10 mouse cellular contexts compared by ENCODE assay signal in genomic region chr10:80821991-80822390, GRCm38 (mm10). TPM values are rescaled to one million over a fixed set of nuclear protein-coding genes. Genes with fewer than 3 reads are reported as not detected.
A peak's percentile ranks its signal among the peaks of the same experiment; 100 is the strongest.
DNase-seq lines count a peak whose midpoint lies in the region; ATAC-seq and TF ChIP-seq lines count a peak whose summit lies in the region.
"Had no signal": no experiment of that assay in that cellular context is flagged by ENCODE, and none has a peak within 500 bp of the region (broad histone marks: within the 10 kb centered on the region; RNA-seq: fewer than 3 reads in every experiment).

No protein-coding gene starts in this region.

- no peak for TF ChIP-seq POLR2A in spleen, adult 2 months (IDR thresholded peaks at IDR 0.05; ENCODE audit: low read depth, low read length)

- H3K4me3 ChIP-seq in forebrain, postnatal 0 days (ENCODE audit: low read depth, low read length): no peak overlapping the region
- no peak overlapping the region for H3K4me3 ChIP-seq in forebrain, embryonic 13.5 days
- H3K4me3 ChIP-seq in spleen, adult 2 months (ENCODE audit: extremely low read depth, insufficient read depth, insufficient read length): no peak overlapping the region
- H3K4me3 ChIP-seq in heart, embryonic 12.5 days: no peak overlapping the region
- H3K4me3 ChIP-seq: midbrain, embryonic 15.5 days had no signal

- no peak for ATAC-seq in forebrain, postnatal 0 days
- ATAC-seq in forebrain, embryonic 13.5 days: no peak
- no peak for ATAC-seq in heart, embryonic 12.5 days (ENCODE audit: insufficient number of reproducible peaks, low FRiP score)
- ATAC-seq: midbrain, embryonic 15.5 days had no signal

- H3K9ac ChIP-seq in forebrain, postnatal 0 days: no peak overlapping the region
- no peak overlapping the region for H3K9ac ChIP-seq in forebrain, embryonic 13.5 days
- H3K9ac ChIP-seq in heart, embryonic 12.5 days: no peak overlapping the region
- H3K9ac ChIP-seq: midbrain, embryonic 15.5 days had no signal

- intact Hi-C loops in left cerebral cortex, postnatal 10 days (cut with DNase I): loop anchor here (2.0 kb wide), 1 partner anchor 59 kb away; no protein-coding TSS in a partner anchor

- H3K4me2 ChIP-seq in forebrain, postnatal 0 days (ENCODE audit: low read depth): no peak overlapping the region
- H3K4me2 ChIP-seq in forebrain, embryonic 13.5 days: no peak overlapping the region
- H3K4me2 ChIP-seq in heart, embryonic 12.5 days: no peak overlapping the region
- H3K4me2 ChIP-seq: midbrain, embryonic 15.5 days had no signal

- no peaks in the 10 kb centered on the region for H3K27me3 ChIP-seq in forebrain, postnatal 0 days (ENCODE audit: insufficient read depth, low read length)
- H3K27me3 ChIP-seq in forebrain, embryonic 13.5 days: no peaks in the 10 kb centered on the region
- no peaks in the 10 kb centered on the region for H3K27me3 ChIP-seq in spleen, adult 2 months (ENCODE audit: control insufficient read depth, insufficient read depth, low read length)
- no peaks in the 10 kb centered on the region for H3K27me3 ChIP-seq in heart, embryonic 12.5 days (replicated peaks)
- H3K27me3 ChIP-seq: midbrain, embryonic 15.5 days had no signal

- H3K36me3 ChIP-seq in forebrain, postnatal 0 days (ENCODE audit: insufficient read depth): no peaks in the 10 kb centered on the region
- H3K36me3 ChIP-seq in forebrain, embryonic 13.5 days (ENCODE audit: poor library complexity, severe bottlenecking): no peaks in the 10 kb centered on the region
- H3K36me3 ChIP-seq in spleen, adult 2 months (ENCODE audit: control insufficient read depth, insufficient read depth, low read length): no peaks in the 10 kb centered on the region
- H3K36me3 ChIP-seq in heart, embryonic 12.5 days: no peaks in the 10 kb centered on the region
- H3K36me3 ChIP-seq: midbrain, embryonic 15.5 days had no signal

- peak; percentile 66 for TF ChIP-seq CTCF in forebrain, postnatal 0 days (IDR thresholded peaks at IDR 0.05; ENCODE audit: low read depth)
- peak; percentile 23; the same call in 1 of the 2 replicates for TF ChIP-seq CTCF in spleen, adult 2 months (IDR thresholded peaks at IDR 0.05; ENCODE audit: extremely low read depth, insufficient read depth, insufficient read length, insufficient replicate concordance)

- no peak for DNase-seq in forebrain, postnatal 0 days
- peak in 1 of 2 experiments; percentile 40 for DNase-seq in spleen, adult 2 months (ENCODE audit: low read depth in 1 of 2, low spot score in 2 of 2)
- no peak for DNase-seq in spleen, adult 12 weeks (ENCODE audit: low spot score)
- peak; percentile 71 for DNase-seq in induced T-regulatory cell, adult 2 months (ENCODE audit: low read depth)
- peak; percentile 55 for DNase-seq in thymus, postnatal 14 days
- no peak for DNase-seq in left cerebral cortex, postnatal 10 days (ENCODE audit: extremely low spot score in 1 of 2, low spot score in 2 of 2)
- DNase-seq: right cerebral cortex, postnatal 14 days had no signal

- no peaks in the 10 kb centered on the region for H3K9me3 ChIP-seq in forebrain, postnatal 0 days (ENCODE audit: low read length)
- no peaks in the 10 kb centered on the region for H3K9me3 ChIP-seq in forebrain, embryonic 13.5 days (replicated peaks)
- no peaks in the 10 kb centered on the region for H3K9me3 ChIP-seq in heart, embryonic 12.5 days (replicated peaks)
- H3K9me3 ChIP-seq: midbrain, embryonic 15.5 days had no signal

- H3K4me1 ChIP-seq in forebrain, postnatal 0 days (ENCODE audit: insufficient read depth): no peaks in the 10 kb centered on the region
- 0 out of 2 replicates have a peak, but pooled peaks cover 3% of the 10 kb centered on the region for H3K4me1 ChIP-seq in forebrain, embryonic 13.5 days
- H3K4me1 ChIP-seq in spleen, adult 2 months (ENCODE audit: control insufficient read depth, insufficient read depth, insufficient read length): peaks cover 11% of the 10 kb centered on the region; the same call in 1 of the 2 replicates
- 0 out of 2 replicates have a peak, but pooled peaks cover 2% of the 10 kb centered on the region for H3K4me1 ChIP-seq in heart, embryonic 12.5 days (replicated peaks)
- H3K4me1 ChIP-seq: midbrain, embryonic 15.5 days had no signal

- no peak overlapping the region for H3K27ac ChIP-seq in forebrain, postnatal 0 days (ENCODE audit: low read depth, low read length)
- no peak overlapping the region for H3K27ac ChIP-seq in forebrain, embryonic 13.5 days
- H3K27ac ChIP-seq in spleen, adult 2 months (ENCODE audit: insufficient read depth, low read length): no peak overlapping the region
- no peak overlapping the region for H3K27ac ChIP-seq in heart, embryonic 12.5 days (ENCODE audit: poor library complexity, severe bottlenecking)
- H3K27ac ChIP-seq: midbrain, embryonic 15.5 days had no signal

- WGBS in forebrain, postnatal 0 days: 39% methylated on average over 2 of the region's 2 CpGs
- WGBS in forebrain, embryonic 13.5 days: 44% methylated on average over 2 of the region's 2 CpGs
- WGBS in spleen, adult 2 months: 49% methylated on average over 2 of the region's 2 CpGs
- 43% methylated on average over 2 of the region's 2 CpGs for WGBS in heart, embryonic 12.5 days

RNA-seq across cellular contexts. Expression of gene Oaz1, which starts 4.5 kb away (rescaled TPM):
- 1,019 and 1,040 TPM in 2 replicates for total RNA-seq in forebrain, postnatal 0 days (2014; rRNA removed)
- 1,146 and 1,244 TPM in 2 replicates for polyA plus RNA-seq in forebrain, postnatal 0 days (2015; fragmentation: Nextera tagmentation; extraction: Ambion mirVana)
- polyA plus RNA-seq in forebrain, embryonic 13.5 days (2015; fragmentation: Nextera tagmentation; extraction: Ambion mirVana): 1,581 and 1,699 TPM in 2 replicates
- polyA plus RNA-seq in spleen, adult 2 months (2012; rRNA removed): 730 and 862 TPM in 2 replicates
- polyA plus RNA-seq in heart, embryonic 12.5 days (2016; fragmentation: Nextera tagmentation; extraction: Ambion mirVana): 1,577 and 1,597 TPM in 2 replicates
- total RNA-seq in left cerebral cortex, postnatal 10 days (2021): 100 to 1,000 TPM; 414 to 433 TPM

RNA-seq across cellular contexts. Expression of gene Jsrp1, which starts 8.7 kb away (rescaled TPM):
- 0.38 TPM in 1 of 2 replicates, not detected in the other for total RNA-seq in forebrain, postnatal 0 days (2014; rRNA removed)
- polyA plus RNA-seq in forebrain, postnatal 0 days (2015; fragmentation: Nextera tagmentation; extraction: Ambion mirVana): 0.70 and 0.76 TPM in 2 replicates
- polyA plus RNA-seq in forebrain, embryonic 13.5 days (2015; fragmentation: Nextera tagmentation; extraction: Ambion mirVana): 0.26 TPM in 1 of 2 replicates, not detected in the other
- not detected in 2 replicates for polyA plus RNA-seq in spleen, adult 2 months (2012; rRNA removed)
- 6.1 and 6.7 TPM in 2 replicates for polyA plus RNA-seq in heart, embryonic 12.5 days (2016; fragmentation: Nextera tagmentation; extraction: Ambion mirVana)
- total RNA-seq in left cerebral cortex, postnatal 10 days (2021): 1 to 10 TPM; 1.6 to 2.0 TPM

RNA-seq across cellular contexts. Expression of gene Amh, which starts 16.9 kb away (rescaled TPM):
- 0.62 and 0.69 TPM in 2 replicates for total RNA-seq in forebrain, postnatal 0 days (2014; rRNA removed)
- polyA plus RNA-seq in forebrain, postnatal 0 days (2015; fragmentation: Nextera tagmentation; extraction: Ambion mirVana): not detected in 2 replicates
- polyA plus RNA-seq in forebrain, embryonic 13.5 days (2015; fragmentation: Nextera tagmentation; extraction: Ambion mirVana): 0.13 TPM in 1 of 2 replicates, not detected in the other
- polyA plus RNA-seq in spleen, adult 2 months (2012; rRNA removed): 1.3 and 2.3 TPM in 2 replicates
- polyA plus RNA-seq in heart, embryonic 12.5 days (2016; fragmentation: Nextera tagmentation; extraction: Ambion mirVana): 0.14 and 0.23 TPM in 2 replicates
- total RNA-seq in left cerebral cortex, postnatal 10 days (2021): 1 to 10 TPM; 1.7 to 2.0 TPM

RNA-seq across cellular contexts. Expression of gene Lingo3, which starts 21.8 kb away (rescaled TPM):
- total RNA-seq in forebrain, postnatal 0 days (2014; rRNA removed): 23.3 and 23.7 TPM in 2 replicates
- polyA plus RNA-seq in forebrain, postnatal 0 days (2015; fragmentation: Nextera tagmentation; extraction: Ambion mirVana): 18.5 and 20.3 TPM in 2 replicates
- 1.7 and 2.0 TPM in 2 replicates for polyA plus RNA-seq in forebrain, embryonic 13.5 days (2015; fragmentation: Nextera tagmentation; extraction: Ambion mirVana)
- polyA plus RNA-seq in spleen, adult 2 months (2012; rRNA removed): 0.02 TPM in 2 replicates
- 0.46 and 0.54 TPM in 2 replicates for polyA plus RNA-seq in heart, embryonic 12.5 days (2016; fragmentation: Nextera tagmentation; extraction: Ambion mirVana)
- total RNA-seq in left cerebral cortex, postnatal 10 days (2021): 10 to 100 TPM; 25.4 to 30.9 TPM

RNA-seq across cellular contexts. Expression of gene Plekhj1, which starts 23.6 kb away (rescaled TPM):
- 81.1 and 89.0 TPM in 2 replicates for total RNA-seq in forebrain, postnatal 0 days (2014; rRNA removed)
- 96.8 and 107 TPM in 2 replicates for polyA plus RNA-seq in forebrain, postnatal 0 days (2015; fragmentation: Nextera tagmentation; extraction: Ambion mirVana)
- 141 and 151 TPM in 2 replicates for polyA plus RNA-seq in forebrain, embryonic 13.5 days (2015; fragmentation: Nextera tagmentation; extraction: Ambion mirVana)
- polyA plus RNA-seq in spleen, adult 2 months (2012; rRNA removed): 71.8 and 97.5 TPM in 2 replicates
- 82.4 and 83.2 TPM in 2 replicates for polyA plus RNA-seq in heart, embryonic 12.5 days (2016; fragmentation: Nextera tagmentation; extraction: Ambion mirVana)
- total RNA-seq in left cerebral cortex, postnatal 10 days (2021): 10 to 100 TPM; 57.0 to 62.1 TPM

Comparison
In these comparisons a context has a peak if more than half of its experiments do, and no peak if none do; other contexts are left out.
1. DNase-seq: peak in induced T-regulatory cell, adult 2 months (single experiment) and thymus, postnatal 14 days (single experiment); none in forebrain, postnatal 0 days (single experiment), spleen, adult 12 weeks (single experiment) and left cerebral cortex, postnatal 10 days (0 of 2).